Mouse (Mus musculus) fibroblast of lung, adult 2 months (primary cell): ENCODE results near the gene Cd59a.

Experiments used
- DNase-seq: peaks from one replicate; pipeline ENCODE4 v3.0.0-alpha.2; 2011; ENCODE audit warnings: low read depth

Gene Cd59a

DNA sequence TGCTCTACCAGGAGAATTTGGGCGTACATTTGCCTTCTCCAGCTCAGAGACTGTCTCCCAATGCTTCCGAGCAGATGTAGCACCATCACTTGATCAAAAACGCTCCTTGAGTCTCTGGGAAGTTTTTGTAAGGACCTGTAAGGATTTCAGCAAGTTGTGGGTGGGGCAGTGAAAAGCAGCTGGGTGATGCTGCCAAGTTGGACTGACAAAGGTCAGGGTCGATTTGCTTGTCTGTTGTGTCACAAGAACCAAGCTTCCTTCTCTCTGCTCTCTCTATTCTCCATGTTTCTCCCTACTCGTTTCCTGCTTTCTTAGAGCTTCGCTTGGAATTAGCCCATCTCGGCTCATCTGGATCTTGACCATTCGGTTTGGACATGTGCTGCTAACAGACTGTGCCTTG, 46.5 kb downstream of the Cd59a start:
- DNase-seq = no peak

DNA sequence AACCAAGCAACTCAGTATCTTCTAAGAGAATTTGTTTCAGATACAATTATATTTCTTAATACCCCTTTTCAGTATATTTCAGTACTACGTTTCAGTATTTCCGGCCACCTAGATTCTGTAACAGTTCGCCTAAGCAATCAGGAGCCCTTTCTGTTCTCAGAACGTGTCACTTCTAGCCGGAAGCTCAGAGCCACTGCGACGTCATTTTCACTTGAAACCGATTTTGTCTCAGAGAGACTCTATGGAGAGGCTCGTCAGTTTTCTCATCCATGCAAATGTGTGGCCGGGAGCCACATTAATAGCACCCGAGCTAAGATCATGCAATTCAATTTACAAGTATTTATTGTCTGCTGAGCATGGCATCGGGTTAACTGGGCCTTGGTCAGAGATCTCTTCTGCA, 48.4 kb downstream of the Cd59a start:
- DNase-seq = no peak

DNA sequence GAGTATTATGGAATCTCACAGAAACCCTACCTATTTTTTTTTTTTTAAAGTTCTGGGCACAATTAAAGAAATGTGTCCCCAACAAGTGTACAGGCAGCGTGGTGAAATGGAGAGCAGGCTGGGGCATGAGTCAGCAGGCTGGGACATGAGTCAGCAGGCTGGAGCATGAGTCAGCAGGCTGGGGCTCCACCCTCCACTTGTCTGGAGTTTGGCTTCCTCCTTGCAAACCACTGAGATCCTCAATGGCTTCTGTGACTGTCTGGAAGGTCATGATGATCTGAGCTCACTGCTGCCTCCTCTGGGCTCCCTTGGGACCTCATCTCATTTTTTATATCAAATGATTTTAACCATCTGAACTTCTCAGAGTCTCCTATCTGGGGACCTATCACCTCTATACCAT, 50.4 kb downstream of the Cd59a start:
- peak; percentile 80 for DNase-seq

DNA sequence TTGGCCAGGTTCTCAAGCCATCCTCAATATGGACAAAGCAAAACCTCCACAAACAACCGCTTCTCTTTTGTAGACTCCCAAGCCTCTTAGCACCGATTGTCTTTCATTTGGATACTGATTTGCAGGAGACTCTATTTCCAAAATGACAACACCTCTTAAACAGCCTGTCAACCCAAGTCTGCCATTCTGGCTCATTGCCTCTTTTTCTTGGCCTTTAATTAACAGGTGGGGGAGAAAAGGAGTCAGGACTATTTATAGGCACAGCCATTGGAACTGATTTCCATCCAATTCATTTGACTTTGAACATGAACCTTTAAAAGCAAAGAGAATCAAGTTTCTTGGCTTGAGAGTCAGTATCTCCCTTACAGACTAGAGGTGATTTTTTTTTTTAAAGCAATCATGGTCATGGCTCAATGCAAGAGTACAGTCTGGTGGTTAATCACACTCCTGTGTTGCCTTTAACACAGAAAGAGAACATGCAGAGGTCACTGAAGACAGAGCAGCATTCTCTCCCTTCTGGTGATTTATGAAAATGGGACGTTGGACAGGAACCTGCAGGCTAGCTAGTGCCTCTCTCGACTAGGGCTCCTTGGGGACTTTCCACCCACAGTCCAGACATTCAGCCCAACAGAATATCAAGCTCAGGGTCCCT, 52.4 kb downstream of the Cd59a start:
- DNase-seq = no peak

DNA sequence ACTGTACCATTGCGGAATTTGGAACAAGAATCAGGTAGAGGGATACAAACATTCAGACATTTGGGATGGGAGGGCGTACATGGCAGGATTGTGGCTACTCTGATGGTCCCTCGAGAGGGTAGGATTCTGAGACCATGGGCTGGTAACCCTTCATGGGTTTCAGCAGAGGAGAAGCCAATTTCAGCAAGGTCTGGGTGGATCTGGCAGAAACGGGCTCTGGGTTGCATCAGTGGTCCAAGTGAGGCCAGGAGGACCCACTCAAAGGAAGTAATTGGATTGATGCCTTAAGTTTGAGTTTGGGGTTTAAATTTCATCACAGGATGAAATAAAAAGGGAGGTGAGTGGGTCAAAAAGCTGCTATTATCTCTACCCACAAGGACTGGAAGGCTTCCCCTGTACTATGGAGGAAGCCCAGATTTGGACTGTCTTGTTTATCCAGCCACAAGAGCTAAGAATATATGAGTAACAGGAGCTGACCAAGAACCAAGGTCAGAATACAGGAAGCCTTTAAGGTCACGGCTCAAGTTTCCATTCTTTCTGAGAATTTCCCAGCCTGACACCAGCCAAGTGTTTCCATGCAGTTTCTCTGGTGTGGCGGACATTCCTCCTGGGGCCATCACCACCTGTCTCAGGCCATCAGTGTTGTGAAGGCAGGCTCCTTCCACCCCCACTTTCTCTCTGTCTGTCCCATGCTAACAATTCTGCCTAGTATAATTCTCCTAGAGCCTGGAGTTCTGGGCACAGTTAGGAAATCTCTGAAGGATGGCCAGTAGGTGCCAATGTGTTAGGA, 55.2 kb downstream of the Cd59a start:
- DNase-seq = peak; percentile 14

DNA sequence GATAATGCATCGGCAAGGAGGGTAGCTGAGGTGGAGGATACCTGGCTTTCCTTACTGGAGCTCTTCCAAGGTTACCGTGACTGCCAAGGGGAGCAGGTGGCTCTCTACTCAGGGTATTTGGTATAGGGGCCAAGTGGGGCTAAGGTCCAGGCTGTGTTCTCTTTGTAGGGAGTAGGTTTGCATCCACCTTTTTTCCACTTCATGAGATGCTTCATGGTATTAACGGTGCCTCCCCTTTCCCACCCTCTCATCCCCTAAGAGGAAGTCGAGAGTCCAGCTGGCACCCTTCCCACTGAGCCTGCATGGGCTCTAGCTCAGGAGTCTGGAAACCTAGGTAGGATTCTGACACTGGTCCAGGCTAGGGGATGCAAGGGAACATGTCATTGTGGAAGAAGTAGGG, 57.7 kb downstream of the Cd59a start:
- no peak for DNase-seq

DNA sequence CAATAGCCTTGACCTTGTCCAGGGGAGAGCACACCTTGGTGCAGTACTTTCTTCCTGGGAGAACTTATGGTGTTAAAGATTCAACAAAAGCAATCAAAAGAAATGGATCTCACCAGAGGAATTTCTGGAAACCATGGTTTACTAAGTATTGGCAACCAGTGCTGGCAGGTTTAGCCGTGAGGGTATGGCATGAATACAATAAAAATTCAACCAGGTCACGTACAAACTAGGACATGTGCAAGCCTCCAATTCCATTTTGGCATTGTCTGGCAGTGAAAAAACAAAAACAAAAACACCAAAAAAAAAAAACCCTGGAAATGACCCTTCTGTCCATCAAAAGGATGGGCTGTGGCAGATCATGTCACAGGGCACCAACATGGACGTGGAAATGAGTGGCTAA, 58.3 kb downstream of the Cd59a start:
- no peak for DNase-seq

DNA sequence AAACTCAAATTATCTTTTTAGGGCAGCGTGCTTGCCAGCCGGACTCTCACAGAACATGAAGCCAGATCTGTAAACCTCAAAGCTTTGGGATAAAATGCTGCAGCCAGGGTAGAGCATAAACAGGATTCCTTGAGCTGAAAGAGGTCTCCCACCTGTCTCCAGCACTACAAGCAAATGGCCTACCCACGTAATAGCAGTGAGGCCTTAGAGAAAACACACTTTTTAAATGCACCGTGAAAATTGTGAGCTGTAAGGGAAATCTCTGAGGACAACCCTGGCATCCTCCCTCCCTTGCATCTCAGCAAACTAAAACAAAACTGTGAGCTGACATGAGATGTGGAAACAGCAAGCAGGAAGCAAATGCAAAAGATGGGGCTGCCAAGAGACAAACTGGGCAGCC, 62.2 kb downstream of the Cd59a start:
- DNase-seq = no peak

DNA sequence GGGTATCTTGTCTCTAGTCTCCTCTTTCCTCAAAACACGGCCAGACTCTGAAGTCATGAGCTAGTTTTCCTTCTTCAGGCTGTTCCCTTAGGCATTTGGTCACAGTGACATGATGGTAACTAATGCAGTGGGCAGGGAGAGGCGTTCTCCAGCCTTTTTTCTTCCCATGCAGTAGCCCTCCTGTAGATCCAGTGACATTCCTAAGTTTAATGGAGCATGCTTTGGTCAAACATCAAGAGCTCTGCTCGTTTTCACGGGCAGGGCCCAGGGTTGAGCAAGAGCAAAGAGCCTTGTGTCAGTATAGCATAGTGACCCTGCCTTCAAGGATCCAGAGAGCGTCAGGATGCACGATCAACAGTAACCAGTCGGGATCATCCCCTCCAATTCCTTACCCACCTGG, 67.8 kb downstream of the Cd59a start:
- DNase-seq = no peak

DNA sequence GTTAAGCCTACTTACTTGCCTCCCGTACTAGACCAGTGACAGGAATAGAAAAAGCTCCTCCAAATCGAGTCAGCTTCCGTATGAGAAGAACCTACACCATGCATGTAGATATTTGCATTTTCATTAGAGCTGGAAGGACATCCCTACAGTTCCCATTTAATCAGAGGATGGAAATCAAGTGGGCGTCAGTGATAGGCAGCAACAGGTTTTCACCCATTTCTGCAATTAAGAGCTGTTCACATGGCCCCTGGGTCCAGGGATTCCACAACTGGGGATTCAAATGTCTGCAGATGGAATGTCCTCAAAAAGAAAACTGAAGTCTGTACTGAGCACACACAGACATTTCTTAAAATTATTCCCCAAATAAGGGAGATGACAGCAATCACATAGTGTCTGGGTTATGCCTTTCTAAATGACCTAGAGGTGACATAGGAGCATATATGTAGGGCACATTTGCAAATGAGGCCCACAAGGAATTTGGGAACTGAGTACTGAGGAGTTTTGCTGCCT, 68.4 kb downstream of the Cd59a start:
- no peak for DNase-seq
